Mouse (Mus musculus) liver, adult 2 months (tissue): ENCODE measurements at regions not wholly inside any gene's neighbourhood (a gene's known extent, or its start where the extent isn't known, plus 50 kb on each side); places are given as distances from the start of the nearest gene placed in this dataset.

Experiments
- CTCF ChIP-seq: fragments of 200-500 bp; IDR thresholded peaks from 2 replicates; pipeline ENCODE4 v1.5.1; 2011; ENCODE audit warnings: low read depth, low read length, control low read depth
- POLR2A ChIP-seq: fragments of 200-500 bp; IDR thresholded peaks from 2 replicates; pipeline ENCODE4 v1.6.1; 2011; ENCODE audit warnings: low read length, control low read depth; ENCODE audit not compliant: insufficient read depth; ENCODE audit errors: extremely low read depth

- TF ChIP-seq CTCF, result no peak
- no peak for TF ChIP-seq POLR2A
Observed at GRCm38 (mm10) chr13:84346569-84346968, 124.5 kb downstream of the Tmem161b start.
